Mouse (Mus musculus) forebrain, embryonic 12.5 days (tissue): ENCODE measurements around the gene Aplf. TPM values are rescaled to one million over a fixed set of nuclear protein-coding genes. Genes with fewer than 3 reads are reported as not detected.

Experiments used
- ATAC-seq: fragments of 200-750 bp; cut with Nextera tagmentation; 2 replicates; pipeline ENCODE4 v1.8.0; 2017; ENCODE audit warnings: moderate TSS enrichment; ENCODE audit not compliant: low FRiP score
- H3K27ac ChIP-seq: fragments of 300-500 bp; sonication (generic); 2 replicates; pipeline ENCODE4 v1.5.1; 2016; ENCODE audit warnings: mild to moderate bottlenecking
- H3K27me3 ChIP-seq: fragments of 300-500 bp; sonication (generic); 2 replicates; pipeline ENCODE4 v1.6.1; 2016; ENCODE audit warnings: mild to moderate bottlenecking
- H3K36me3 ChIP-seq: fragments of 300-500 bp; sonication (generic); replicated peaks from 2 replicates; pipeline ENCODE4 v1.6.1; 2016; ENCODE audit warnings: mild to moderate bottlenecking
- H3K4me1 ChIP-seq: fragments of 300-500 bp; sonication (generic); 2 replicates; pipeline ENCODE4 v1.6.1; 2016
- H3K4me2 ChIP-seq: fragments of 300-500 bp; sonication (generic); 2 replicates; pipeline ENCODE4 v1.6.1; 2016; ENCODE audit warnings: mild to moderate bottlenecking, moderate library complexity
- H3K4me3 ChIP-seq: fragments of 300-500 bp; sonication (generic); replicated peaks from 2 replicates; pipeline ENCODE4 v1.5.1; 2016; ENCODE audit warnings: mild to moderate bottlenecking
- H3K9ac ChIP-seq: fragments of 300-500 bp; sonication (generic); 2 replicates; pipeline ENCODE4 v1.6.1; 2016; ENCODE audit warnings: mild to moderate bottlenecking
- H3K9me3 ChIP-seq: fragments of 300-500 bp; sonication (generic); 2 replicates; pipeline ENCODE4 v1.6.1; 2016
- WGBS: fragments of 180-500 bp; shearing (Covaris S2); methylation state at CpG from one replicate; pipeline ENCODE4 v1.1.7; 2016; 5-methylcytosine and 5-hydroxymethylcytosine counted together
- polyA plus RNA-seq: library from polyadenylated mRNA; unstranded; fragments of >200 nt; fragmentation: Nextera tagmentation; extraction: Ambion mirVana; gene quantifications from 2 replicates; pipeline ENCODE4 v1.2.1, GENCODE M21; 2016

Gene Aplf
- polyA plus RNA-seq, 1 experiment from 2014 or later, result 15.6 TPM

- no peak overlapping the region for H3K4me3 ChIP-seq
- no peaks in the 10 kb centered on the region for H3K27me3 ChIP-seq
- WGBS, result 82% methylated on average over 8 of the region's 8 CpGs
- H3K36me3 ChIP-seq, result no peaks in the 10 kb centered on the region
- no peak overlapping the region for H3K27ac ChIP-seq
- no peak for ATAC-seq
- no peaks in the 10 kb centered on the region for H3K9me3 ChIP-seq
- H3K4me2 ChIP-seq, result no peak overlapping the region
- no peak overlapping the region for H3K9ac ChIP-seq
- 0 out of 2 replicates have a peak, but pooled peaks cover 11% of the 10 kb centered on the region for H3K4me1 ChIP-seq
Measured at GRCm38 (mm10) chr6:87618021-87618420, 54.0 kb downstream of the Aplf start.

GRCm38 (mm10) chr6:87615696-87616083 lies 56.3 kb downstream of the Aplf start:
- Histone ChIP-seq H3K4me1 (0 out of 2 replicates have a peak, but pooled peaks cover 7% of the 10 kb centered on the region), H3K9ac (no peak overlapping the region), H3K4me3 (no peak overlapping the region), H3K4me2 (no peak overlapping the region), H3K27me3 (no peaks in the 10 kb centered on the region), H3K27ac (no peak overlapping the region), H3K9me3 (no peaks in the 10 kb centered on the region), H3K36me3 (no peaks in the 10 kb centered on the region)
- 79% methylated on average over 14 of the region's 14 CpGs for WGBS
- peak; percentile 23; the same call in 1 of the 2 replicates for ATAC-seq

- 55% methylated on average over 11 of the region's 11 CpGs for WGBS
- Histone ChIP-seq H3K9me3 (no peaks in the 10 kb centered on the region), H3K4me2 (no peak overlapping the region), H3K4me1 (0 out of 2 replicates have a peak, but pooled peaks cover 7% of the 10 kb centered on the region), H3K27ac (no peak overlapping the region), H3K9ac (no peak overlapping the region), H3K27me3 (no peaks in the 10 kb centered on the region), H3K36me3 (no peaks in the 10 kb centered on the region), H3K4me3 (no peak overlapping the region)
- peak; percentile 57; the same call in 1 of the 2 replicates for ATAC-seq
Measured at GRCm38 (mm10) chr6:87614794-87615695, 56.9 kb downstream of the Aplf start.

- no peaks in the 10 kb centered on the region for H3K9me3 ChIP-seq
- no peak overlapping the region for H3K4me3 ChIP-seq
- no peak overlapping the region for H3K4me2 ChIP-seq
- no peak overlapping the region for H3K9ac ChIP-seq
- H3K36me3 ChIP-seq, result no peaks in the 10 kb centered on the region
- H3K27ac ChIP-seq, result no peak overlapping the region
- peaks cover 14% of the 10 kb centered on the region for H3K4me1 ChIP-seq
- H3K27me3 ChIP-seq, result no peaks in the 10 kb centered on the region; the same call in 1 of the 2 replicates
- ATAC-seq, result no peak
Measured at GRCm38 (mm10) chr6:87599825-87600224, 72.2 kb downstream of the Aplf start.

GRCm38 (mm10) chr6:87597116-87597833 lies 74.7 kb downstream of the Aplf start:
- H3K27ac ChIP-seq, result peak overlapping the region; percentile 60
- H3K9me3 ChIP-seq, result no peaks in the 10 kb centered on the region
- 22% methylated on average over 10 of the region's 10 CpGs for WGBS
- H3K27me3 ChIP-seq, result peaks cover 4% of the 10 kb centered on the region; the same call in 1 of the 2 replicates
- ATAC-seq, result peak; percentile 93
- no peak overlapping the region for H3K4me3 ChIP-seq
- H3K4me1 ChIP-seq, result peaks cover 14% of the 10 kb centered on the region
- no peak overlapping the region for H3K9ac ChIP-seq
- H3K4me2 ChIP-seq, result peak overlapping the region; percentile 10; the same call in 1 of the 2 replicates
- no peaks in the 10 kb centered on the region for H3K36me3 ChIP-seq

GRCm38 (mm10) chr6:87594188-87594587 lies 77.8 kb downstream of the Aplf start:
- no peak for ATAC-seq
- no peak overlapping the region for H3K9ac ChIP-seq
- H3K4me1 ChIP-seq, result peaks cover 32% of the 10 kb centered on the region
- H3K27me3 ChIP-seq, result peaks cover 14% of the 10 kb centered on the region
- no peak overlapping the region for H3K4me3 ChIP-seq
- no peak overlapping the region for H3K27ac ChIP-seq
- H3K9me3 ChIP-seq, result no peaks in the 10 kb centered on the region
- no peaks in the 10 kb centered on the region for H3K36me3 ChIP-seq
- H3K4me2 ChIP-seq, result no peak overlapping the region
- WGBS, result 80% methylated on average over 6 of the region's 6 CpGs

- Histone ChIP-seq H3K27me3 (peaks cover 25% of the 10 kb centered on the region), H3K36me3 (no peaks in the 10 kb centered on the region), H3K4me2 (peak within 1 kb of the TSS; percentile 68), H3K9me3 (no peaks in the 10 kb centered on the region), H3K27ac (peak within 1 kb of the TSS; percentile 47; the same call in 1 of the 2 replicates), H3K4me3 (peak within 1 kb of the TSS; percentile 54), H3K9ac (peak within 1 kb of the TSS; percentile 54), H3K4me1 (peaks cover 34% of the 10 kb centered on the region)
- peak; percentile 92 for ATAC-seq
- 0% methylated on average over 34 of the region's 34 CpGs for WGBS
Measured at GRCm38 (mm10) chr6:87590394-87591281, 81.4 kb downstream of the Aplf start, which contains the start of gene Prokr1. TSS of gene Prokr1 (minus strand) at chr6:87590743.

- 12% methylated on average over 12 of the region's 12 CpGs for WGBS
- Histone ChIP-seq H3K4me3 (peak overlapping the region; percentile 54), H3K27me3 (peaks cover 25% of the 10 kb centered on the region), H3K36me3 (no peaks in the 10 kb centered on the region), H3K4me1 (peaks cover 37% of the 10 kb centered on the region), H3K9me3 (no peaks in the 10 kb centered on the region), H3K4me2 (peak overlapping the region; percentile 68), H3K27ac (no peak overlapping the region), H3K9ac (peak overlapping the region; percentile 54)
- ATAC-seq, result peak; percentile 59
Measured at GRCm38 (mm10) chr6:87589718-87590393, 82.1 kb downstream of the Aplf start.

- WGBS, result 82% methylated on average over 7 of the region's 7 CpGs
- Histone ChIP-seq H3K4me2 (no peak overlapping the region), H3K9ac (no peak overlapping the region), H3K4me1 (peaks cover 19% of the 10 kb centered on the region), H3K9me3 (no peaks in the 10 kb centered on the region), H3K4me3 (no peak overlapping the region), H3K36me3 (peaks cover 13% of the 10 kb centered on the region), H3K27me3 (peaks cover 10% of the 10 kb centered on the region; the same call in 1 of the 2 replicates), H3K27ac (no peak overlapping the region)
- ATAC-seq, result no peak
Measured at GRCm38 (mm10) chr6:87583991-87584390, 88.0 kb downstream of the Aplf start.

- WGBS, result 73% methylated on average over 1 of the region's 1 CpGs
- H3K4me2 ChIP-seq, result no peak overlapping the region
- H3K9ac ChIP-seq, result no peak overlapping the region
- H3K27ac ChIP-seq, result no peak overlapping the region
- no peaks in the 10 kb centered on the region for H3K9me3 ChIP-seq
- H3K4me1 ChIP-seq, result peaks cover 19% of the 10 kb centered on the region
- no peak overlapping the region for H3K4me3 ChIP-seq
- peaks cover 13% of the 10 kb centered on the region for H3K36me3 ChIP-seq
- H3K27me3 ChIP-seq, result peaks cover 2% of the 10 kb centered on the region; the same call in 1 of the 2 replicates
- no peak for ATAC-seq
Measured at GRCm38 (mm10) chr6:87583183-87583611, 88.8 kb downstream of the Aplf start.

- H3K36me3 ChIP-seq, result peaks cover 13% of the 10 kb centered on the region
- H3K9me3 ChIP-seq, result no peaks in the 10 kb centered on the region
- no peak for ATAC-seq
- no peak overlapping the region for H3K9ac ChIP-seq
- H3K27ac ChIP-seq, result no peak overlapping the region
- peaks cover 12% of the 10 kb centered on the region for H3K4me1 ChIP-seq
- no peak overlapping the region for H3K4me3 ChIP-seq
- 77% methylated on average over 6 of the region's 6 CpGs for WGBS
- no peaks in the 10 kb centered on the region for H3K27me3 ChIP-seq
- H3K4me2 ChIP-seq, result no peak overlapping the region
Measured at GRCm38 (mm10) chr6:87582456-87582855, 89.5 kb downstream of the Aplf start.
